Mouse (Mus musculus): ENCODE results near the gene Phrf1.
A peak's percentile ranks its signal among the peaks of the same experiment; 100 is the strongest.

Gene Phrf1

DNA sequence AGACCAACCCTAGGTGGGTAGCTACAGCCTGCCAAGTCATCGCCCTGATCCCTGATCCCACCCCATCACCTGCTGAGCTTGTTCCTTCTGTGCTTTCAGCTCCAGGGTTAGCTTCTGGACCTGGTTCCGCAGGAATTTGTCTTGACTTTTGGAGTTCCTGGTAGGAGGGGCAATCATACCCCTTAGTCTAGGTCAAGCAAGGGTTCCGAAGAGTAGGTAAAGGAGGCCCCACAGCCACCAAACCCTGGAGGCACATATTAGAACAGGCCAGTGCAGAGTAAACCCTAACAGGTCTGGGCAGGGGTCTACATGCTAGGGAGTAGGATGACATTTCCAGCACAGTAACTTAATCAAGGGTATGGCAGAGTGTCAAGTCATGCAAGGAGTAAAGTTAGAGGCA is 15.5 kb upstream of the Phrf1 start:
- peak in 1 of 2 experiments; percentile 20 for DNase-seq (ENCODE audit: low spot score in 2 of 2)

DNA sequence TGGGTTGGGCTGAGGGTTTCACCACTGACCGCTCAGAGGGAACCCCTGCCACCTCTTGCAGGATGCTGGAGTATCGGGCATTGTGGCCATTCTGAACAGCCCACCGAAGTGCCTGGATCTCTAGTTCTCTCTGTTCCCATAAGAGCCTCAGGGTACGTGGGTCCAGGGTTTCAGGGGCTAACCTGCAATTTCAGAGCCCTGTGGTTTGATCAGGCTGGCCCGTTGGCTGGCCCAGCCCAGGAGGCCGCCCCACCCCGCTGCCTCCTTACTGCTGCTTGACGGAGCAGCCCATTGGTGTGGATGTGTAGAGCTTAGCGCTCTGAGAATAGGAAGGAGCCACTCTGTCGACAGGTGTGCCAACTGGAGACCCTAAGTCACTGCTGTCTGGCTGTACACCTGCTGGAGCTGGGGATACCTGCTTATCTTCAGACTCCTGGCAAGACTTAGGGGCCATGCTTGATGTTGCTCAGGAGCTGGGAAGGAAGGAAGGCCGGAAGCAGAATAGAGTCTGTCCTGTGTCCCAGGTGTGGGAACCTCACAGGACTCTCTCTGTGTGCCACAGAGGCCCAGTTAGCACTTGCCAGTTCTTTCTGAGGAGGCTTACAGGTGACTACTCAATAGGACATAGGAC is 14.9 kb upstream of the Phrf1 start, which contains the start of gene Lmntd2:
TSS of gene Lmntd2 (minus strand) at position 476 of the 631 bp plus-strand sequence.
- peak; percentile 18 to 22 for DNase-seq (ENCODE audit: low spot score in 2 of 2)

DNA sequence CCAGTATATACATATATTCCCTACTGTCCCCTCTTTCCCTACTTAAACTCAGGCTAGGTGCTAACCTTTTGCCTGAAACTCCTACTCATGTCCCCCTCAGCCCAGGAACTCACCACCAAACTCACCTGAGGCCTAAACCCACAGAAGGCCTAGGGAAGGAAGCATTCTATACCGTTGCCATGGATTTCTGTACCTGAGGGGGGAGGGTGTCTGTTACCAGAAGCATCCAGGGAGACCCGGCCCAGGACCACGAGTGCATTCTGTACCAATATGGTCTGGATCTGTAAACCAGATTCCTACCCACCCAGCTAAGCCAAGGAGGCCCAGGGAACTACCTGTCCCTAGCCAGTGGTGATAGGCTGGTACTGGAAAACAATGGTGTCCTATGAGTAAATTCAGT is 14.3 kb upstream of the Phrf1 start:
- no peak for DNase-seq (ENCODE audit: low spot score in 2 of 2)

DNA sequence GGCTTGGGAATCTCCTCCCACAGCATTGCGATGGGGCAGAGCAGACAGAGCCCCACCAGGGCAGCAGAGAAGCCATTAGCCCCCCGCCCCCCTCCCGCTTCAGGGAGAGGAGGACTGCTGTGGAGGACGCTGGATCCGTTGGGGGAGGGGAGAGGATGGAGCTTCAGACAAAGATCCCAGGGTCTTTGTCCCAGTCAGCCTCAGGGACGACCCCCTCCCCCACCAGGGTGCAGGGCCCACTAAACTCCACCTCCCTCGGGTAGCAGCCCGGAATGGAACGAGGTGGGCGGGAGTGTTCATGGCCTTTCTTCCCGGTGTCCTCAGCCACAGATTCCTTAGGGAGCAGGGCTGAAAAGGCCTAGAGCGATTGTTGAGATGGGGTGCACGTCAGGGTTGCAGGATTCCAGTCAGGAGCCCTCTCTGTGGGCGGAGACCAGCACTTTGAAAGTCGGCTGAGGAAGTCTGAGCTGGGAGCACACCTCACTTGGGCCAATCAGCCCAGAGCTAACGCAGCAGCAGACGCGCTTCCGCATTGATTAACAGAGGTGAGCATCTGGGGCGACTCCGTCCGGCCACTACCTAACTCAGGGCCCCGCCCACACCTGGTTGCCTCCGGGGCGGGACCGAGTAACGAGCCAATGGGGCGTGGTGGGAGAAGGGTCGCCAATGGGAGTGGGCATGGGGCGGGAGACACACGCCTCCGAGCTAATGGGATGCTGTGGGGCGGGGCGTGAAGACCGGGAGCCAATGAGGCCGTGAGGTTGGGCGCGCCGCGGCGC is 13.3 kb upstream of the Phrf1 start, which contains the start of gene Rassf7:
TSS of gene Rassf7 (plus strand) at position 760 of the 779 bp plus-strand sequence.
- DNase-seq (ENCODE audit: low spot score in 2 of 2) = peak; percentile 93 to 97

DNA sequence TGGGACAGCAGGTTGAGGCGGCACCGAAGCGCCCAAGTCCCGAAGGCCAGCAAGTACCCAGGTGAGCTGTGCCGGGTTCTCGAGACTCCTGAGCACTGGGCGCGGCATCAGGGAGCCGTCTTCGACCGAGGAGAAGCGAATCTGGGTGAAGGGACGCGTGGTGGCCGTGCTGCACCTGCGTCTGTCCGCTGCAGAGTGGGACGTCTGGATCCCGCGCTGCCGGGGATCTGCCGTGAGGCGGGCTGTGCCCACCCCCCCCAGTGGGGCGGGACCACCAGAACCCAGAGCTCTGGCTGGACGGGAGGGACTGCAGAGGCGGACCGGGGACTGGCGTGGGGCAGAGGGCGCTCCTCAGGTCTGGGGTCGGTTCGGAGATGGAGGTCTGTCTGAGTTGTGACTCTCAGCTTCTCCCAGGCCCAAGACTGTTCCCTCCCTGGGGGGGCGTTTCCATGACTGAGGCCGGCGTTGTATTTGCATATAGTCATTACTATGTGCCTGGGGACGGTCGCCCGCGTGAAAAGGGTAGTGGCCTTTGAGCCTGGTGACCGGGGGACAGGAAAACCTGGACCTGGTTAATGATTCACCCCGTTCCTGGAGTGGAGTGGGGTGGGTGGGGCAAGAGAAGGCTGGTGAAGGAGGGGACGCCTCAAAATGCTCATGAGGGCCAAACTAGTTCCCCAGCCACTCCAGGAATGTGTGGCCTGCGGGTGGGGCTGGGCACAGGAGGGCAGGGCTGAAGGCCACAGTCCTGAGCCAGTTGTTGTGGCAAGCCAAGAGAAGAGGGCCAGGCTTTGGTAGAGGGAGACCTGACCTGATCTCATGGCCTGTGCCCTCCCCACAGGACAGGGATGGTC is 12.5 kb upstream of the Phrf1 start:
- peak; percentile 69 to 71 for DNase-seq (ENCODE audit: low spot score in 2 of 2)

DNA sequence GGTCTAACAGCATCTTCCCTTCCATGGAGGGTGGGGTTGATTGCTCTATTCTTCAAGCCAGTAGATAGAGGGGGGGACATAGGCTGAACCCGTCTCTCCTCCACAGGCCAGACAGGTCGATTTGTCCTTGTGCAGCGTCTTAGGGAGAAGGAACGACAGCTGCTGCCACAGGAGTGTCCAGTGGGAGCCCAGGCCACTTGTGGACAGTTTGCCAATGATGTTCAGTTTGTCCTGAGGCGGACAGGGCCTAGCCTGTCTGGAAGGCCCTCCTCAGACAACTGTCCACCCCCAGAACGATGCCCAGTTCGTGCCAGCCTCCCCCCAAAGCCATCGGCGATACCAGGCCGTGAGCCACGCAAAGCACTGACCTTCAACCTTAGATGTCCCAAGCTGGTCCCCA is 11.7 kb upstream of the Phrf1 start:
- peak in 1 of 2 experiments; percentile 19 for DNase-seq (ENCODE audit: low spot score in 2 of 2)

DNA sequence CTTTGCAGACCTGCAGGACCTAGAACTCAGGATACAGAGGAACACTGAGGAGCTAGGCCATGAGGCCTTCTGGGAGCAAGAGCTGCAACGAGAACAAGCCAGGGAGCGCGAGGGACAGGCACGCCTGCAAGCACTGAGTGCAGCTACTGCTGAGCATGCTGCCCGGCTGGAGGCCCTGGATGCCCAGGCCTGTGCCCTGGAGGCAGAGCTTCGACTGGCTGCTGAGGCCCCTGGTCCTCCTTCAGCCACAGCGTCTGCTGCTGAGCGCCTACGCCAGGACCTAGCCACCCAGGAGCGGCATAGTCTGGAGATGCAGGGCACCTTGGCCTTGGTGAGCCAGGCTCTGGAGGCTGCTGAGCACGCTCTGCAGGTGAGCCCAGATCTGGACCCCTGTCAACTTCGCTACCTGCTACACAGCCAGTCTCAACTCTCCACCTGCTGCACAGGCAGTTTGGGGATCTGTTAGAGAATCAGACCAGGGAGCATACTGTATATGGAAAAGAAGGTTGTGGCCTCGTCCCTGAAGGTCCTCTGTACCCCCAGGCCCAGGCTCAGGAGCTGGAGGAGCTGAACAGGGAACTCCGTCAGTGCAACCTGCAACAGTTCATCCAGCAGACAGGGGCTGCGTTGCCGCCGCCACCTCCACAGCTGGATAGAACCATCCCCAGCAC is 11.1 kb upstream of the Phrf1 start:
- DNase-seq (ENCODE audit: low spot score in 2 of 2) = peak in 1 of 2 experiments; percentile 19

DNA sequence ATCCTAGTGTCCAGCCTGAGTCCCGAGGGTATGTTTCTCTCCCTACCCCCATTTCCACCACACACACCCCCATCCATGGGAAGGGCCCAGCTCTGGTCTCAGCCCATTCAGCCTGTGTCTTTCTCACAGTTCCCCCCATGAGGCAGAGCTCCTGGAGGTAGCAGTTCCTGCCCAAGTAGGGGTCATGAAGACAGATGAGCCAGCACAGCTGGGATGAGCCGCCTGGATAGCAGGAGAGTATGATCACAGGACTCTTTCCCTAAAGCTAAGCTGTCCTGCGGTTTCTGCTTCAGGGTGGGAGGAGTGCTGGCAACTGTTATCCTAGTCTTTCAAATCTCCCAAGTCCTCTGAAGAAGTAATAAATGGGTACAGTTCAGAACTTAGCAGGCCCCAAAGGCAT is 10.4 kb upstream of the Phrf1 start:
- DNase-seq (ENCODE audit: low spot score in 2 of 2) = no peak

DNA sequence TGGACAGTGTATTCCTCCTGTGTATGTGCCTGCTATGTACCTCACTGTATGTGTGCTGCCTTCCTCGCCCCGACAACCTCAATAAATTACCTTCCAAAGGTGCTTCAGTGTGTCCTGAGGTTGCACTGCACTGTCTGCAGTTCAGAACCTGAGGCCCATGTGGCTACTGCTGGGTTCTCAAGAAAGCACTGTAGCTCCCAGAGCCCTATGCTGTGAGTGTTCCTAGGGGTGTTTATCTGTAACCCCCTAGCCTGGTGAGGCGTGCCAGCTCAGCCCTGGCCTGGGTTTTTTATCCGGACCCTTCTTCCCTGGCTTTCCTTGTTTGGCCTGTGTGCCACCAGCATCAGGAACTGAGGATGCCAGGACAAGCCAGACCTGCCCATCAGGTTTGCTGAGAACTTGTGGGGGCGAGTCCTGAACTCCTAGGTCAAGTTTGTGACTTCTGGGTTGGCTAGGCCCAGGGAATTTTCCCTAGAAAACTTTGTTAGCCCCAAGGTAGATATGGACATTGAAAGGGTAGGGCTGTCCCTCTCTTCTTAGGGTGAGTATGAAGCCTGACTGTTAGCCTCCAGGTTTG is 9.9 kb upstream of the Phrf1 start:
- DNase-seq (ENCODE audit: low spot score in 2 of 2) = no peak

DNA sequence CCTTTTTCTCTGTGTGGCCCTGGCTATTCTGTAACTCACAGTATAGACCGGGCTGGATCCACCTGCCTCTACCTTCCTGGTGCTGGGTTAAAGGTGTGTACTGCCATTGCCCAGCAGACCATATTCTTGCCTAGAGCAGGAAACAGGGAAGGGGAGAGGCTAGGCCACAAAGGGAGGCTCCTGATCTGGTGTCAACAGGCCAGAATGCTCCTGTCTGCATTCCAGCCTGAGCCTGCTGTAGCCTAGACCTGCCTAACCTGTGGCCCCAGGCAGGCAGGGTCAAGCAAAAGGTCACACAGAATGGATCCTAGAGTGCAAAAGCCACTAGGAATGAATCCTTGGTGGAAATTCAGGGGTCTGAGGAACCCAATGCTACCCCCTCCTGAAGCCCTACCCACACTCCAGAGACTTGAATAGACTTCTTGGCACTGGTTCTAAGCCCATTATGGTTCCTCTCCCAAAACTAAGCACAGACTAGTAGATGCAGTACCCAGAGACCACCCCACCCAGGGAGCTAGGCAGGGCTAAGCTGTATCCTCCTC is 9.0 kb upstream of the Phrf1 start:
- no peak for DNase-seq (ENCODE audit: low spot score in 2 of 2)

DNA sequence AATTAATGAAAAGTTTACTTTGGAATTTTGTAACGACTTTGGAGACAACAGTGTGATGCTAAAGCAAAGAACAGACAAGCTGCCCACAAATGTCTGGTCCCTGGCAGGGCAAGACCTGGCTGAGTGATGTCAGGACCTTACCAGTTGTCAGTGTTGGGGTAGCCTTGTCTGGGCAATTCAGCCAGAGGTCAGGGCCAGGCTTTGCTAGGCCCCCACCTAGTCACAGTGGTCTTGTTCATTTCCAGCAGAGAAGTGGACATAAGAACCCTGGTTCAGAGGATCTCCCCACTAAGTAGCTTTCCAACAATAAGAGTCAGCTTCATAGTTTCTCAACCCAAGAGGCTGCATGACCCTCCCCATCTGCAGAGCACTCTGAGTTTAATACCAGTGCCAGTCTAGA is 8.2 kb upstream of the Phrf1 start:
- DNase-seq (ENCODE audit: low spot score in 2 of 2) = no peak

DNA sequence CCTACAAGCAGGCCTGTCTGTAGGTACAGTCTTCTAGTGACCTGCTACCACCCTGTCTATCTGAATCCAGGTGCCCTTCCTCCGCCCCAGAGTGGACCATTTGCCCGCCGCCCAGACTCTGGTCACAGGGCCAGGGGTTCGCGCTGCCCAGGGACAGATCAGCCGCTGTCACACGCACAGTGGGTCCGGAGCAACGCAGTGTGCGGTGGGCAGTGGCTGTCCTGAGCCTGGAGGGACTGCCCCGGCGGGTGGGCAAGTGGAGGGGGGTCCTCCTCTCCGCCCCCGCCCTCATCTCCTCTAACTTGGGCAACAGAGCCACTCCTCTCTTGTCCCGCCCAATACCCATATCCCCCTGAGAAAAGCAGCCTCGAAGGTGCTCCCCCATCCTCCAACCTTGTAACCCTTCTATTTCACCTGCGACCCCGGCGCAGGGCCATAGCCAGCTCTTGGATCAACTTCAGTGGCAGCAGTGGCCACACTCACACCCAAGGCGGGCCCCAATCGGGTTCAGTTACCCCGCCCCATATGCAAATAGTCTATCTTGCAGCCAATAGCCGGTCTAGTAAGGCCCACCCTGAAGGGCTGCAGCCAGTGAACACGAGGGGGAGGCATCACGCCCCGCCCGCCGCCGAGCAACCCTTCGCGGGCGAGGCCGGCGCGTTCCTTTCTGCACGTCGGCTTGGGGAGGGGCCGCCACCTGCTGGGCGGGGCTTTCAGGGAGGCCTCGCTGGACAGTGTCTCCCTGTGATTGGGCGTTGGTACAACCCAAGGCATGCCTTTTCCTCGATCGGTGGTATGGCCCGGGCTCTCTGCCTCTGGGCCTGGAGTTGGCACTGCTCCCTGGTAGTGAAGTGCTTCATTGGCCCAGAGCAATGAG is 7.1 kb upstream of the Phrf1 start:
- peak; percentile 92 to 98 for DNase-seq (ENCODE audit: low spot score in 2 of 2)

DNA sequence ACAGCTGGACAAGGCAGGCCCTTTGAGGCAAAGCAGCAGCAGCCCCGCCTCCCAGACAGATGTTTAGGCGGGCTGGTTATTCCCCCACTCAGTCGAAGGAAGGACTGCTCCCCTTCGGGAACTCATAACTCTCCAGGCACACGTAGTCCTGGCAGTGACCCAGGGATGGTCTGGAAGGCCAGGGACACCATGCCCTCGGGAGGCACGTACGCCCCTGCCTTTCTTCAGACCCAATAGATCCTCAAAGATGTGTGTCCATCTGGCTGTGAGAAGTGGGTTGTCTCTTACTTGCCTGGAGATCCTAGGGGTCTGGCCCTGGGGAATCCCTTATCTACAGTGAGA is 6.5 kb upstream of the Phrf1 start:
- DNase-seq (ENCODE audit: low spot score in 2 of 2) = no peak

DNA sequence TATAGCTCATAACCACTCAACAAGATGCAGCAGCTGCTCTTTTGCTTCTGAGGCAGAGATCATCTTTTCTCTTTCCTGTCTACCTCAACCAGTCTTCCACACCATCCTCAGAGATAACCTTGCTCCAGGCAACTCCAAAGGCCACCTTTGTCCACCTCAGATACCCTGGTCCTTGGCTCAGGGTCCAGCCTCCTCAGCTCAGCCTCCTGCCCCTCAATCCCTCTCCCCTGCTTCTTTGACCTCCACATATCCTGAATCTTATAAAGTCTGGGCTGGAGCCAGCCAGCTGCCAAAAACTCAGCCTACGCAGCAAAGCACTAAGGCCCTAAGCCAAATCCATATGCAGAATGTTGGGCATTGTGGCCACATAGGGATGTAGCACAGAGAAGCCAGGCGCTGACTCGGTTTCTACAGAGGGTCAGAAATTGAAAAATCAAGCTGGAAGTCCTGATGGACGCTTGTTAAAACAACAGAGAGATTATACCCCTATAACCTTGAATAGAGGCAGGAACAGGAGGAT is 5.8 kb upstream of the Phrf1 start:
- no peak for DNase-seq (ENCODE audit: low spot score in 2 of 2)

DNA sequence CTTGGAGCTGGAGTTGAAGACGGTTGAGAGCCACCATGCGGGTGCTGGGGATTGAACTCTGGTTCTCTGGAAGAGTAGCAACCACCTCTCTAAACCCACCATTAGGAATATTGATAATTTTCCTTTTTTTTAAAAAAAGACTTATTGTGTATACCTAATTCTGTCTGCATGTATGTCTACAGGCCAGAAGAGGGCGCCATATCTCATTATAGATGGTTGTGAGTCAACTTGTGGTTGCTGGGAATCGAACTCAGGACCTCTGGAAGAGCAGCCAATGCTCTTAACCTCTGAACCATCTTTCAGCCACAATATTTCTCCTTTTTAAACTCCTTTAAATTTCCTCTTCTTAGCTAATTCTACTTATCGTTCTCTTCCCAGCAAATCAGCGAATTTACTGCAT is 2.0 kb upstream of the Phrf1 start:
- no peak for DNase-seq (ENCODE audit: low spot score in 2 of 2)

DNA sequence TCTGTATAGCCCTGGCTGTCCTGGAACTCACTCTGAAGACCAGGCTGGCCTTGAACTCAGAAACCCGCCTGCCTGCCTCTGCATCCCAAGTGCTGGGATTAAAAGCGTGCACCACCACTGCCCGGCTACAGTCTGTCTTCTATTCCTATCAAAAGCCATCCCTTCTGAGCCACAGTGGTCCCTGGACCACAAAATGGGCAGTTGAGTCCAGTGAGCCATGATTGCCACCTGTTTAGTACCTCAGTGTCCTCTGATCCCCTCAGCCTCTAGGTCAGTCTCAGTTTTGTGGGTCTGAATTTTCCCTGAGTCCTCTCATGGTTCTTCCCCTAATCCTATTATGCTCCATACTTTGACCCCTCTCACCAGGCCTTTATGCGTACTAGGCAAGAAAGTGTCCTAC is 788 bp upstream of the Phrf1 start:
- DNase-seq (ENCODE audit: low spot score in 2 of 2) = no peak

DNA sequence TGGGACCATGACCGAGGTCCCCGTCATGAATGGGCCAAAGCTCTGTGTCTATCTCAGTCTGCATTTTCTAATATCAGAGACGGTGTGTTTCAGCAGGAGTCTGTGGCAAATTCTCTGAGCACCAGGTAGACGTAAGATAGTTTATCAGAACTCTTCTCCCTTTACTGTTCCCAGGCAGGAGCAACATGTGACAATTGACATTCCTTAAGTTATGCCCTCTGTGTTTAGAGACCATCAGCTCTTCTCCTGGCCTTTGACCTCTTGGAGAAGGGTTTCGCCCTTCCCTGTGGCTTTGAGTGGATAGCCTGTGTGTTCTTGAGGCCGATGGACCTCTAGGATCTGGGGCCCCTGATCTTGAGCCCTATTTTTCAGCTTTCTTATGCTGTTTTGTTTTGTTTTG is 1.1 kb downstream of the Phrf1 start:
- no peak for DNase-seq (ENCODE audit: low spot score in 2 of 2)

DNA sequence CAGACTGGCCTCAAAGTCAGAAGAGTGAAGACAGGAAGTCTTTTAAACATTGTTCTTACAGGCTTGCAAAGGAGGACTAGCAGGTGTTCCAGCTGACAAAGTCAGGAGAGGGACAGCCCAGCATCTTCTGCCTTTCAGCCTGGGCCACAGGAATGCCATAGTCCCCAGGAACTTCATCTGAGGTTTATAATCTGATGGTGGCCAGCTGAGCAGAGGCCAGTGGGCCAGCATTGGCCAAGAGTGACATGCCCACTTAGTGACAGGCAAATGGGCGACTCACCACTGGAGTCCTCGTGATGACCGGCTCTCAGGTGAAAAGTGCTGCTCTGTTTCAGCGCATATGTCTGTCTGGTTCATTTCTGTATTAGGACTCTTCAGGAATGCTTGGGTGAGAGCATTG is 2.0 kb downstream of the Phrf1 start:
- DNase-seq (ENCODE audit: low spot score in 2 of 2) = no peak

DNA sequence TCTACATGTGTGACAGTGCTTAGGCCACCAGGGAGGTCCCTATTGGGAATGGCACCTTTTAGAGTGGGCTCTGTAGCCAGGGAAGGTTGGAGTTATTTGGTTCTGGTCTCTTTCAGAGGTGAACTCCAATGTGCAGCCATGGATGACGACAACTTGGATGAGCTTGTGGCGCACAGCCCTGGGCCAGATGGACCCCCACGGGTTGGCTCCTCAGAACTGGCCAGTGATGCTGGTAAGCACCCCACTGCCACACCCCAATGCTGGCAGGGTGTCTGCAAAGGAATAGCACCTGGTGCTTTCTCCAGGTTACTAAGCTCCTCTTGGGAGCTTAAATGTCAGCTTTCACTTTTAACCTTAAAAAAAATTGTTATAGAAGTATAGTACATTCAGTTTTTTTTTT is 2.5 kb downstream of the Phrf1 start:
- no peak for DNase-seq (ENCODE audit: low spot score in 2 of 2)

DNA sequence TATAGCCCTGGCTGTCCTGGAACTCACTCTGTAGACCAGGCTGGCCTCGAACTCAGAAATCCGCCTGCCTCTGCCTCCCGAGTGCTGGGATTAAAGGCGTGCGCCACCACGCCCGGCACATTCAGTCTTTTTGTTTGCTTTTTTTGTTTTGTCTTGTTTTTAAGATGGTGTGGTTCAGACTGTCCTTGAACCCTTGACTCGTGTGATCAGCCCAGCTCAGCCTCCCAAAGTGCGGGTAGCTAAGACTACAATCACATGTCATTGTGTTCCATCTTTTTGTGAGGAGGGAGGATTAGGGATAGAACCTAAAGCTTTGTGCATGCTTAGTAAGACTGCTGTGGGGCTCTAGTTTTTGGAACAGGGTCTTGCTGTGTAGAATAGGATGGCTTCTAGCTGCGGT is 3.0 kb downstream of the Phrf1 start:
- no peak for DNase-seq (ENCODE audit: low spot score in 2 of 2)

Data from spleen, postnatal 10 days (tissue).